Mouse (Mus musculus) limb, embryonic 10.5 days (tissue): ENCODE results near the gene Olfr960. TPM values are rescaled to one million over a fixed set of nuclear protein-coding genes. Genes with fewer than 3 reads are reported as not detected.

Experiments used
- DNase-seq: peaks from one replicate; pipeline ENCODE4 v3.0.0-alpha.2; 2017; ENCODE audit warnings: low spot score
- H3K27ac ChIP-seq: fragments of 300-500 bp; sonication (generic); 2 replicates; pipeline ENCODE4 v1.5.1; 2016; ENCODE audit warnings: mild to moderate bottlenecking
- H3K27me3 ChIP-seq: fragments of 300-500 bp; sonication (generic); 2 replicates; pipeline ENCODE4 v1.6.1; 2016; ENCODE audit warnings: low read depth, mild to moderate bottlenecking; ENCODE audit not compliant: poor library complexity, severe bottlenecking
- H3K36me3 ChIP-seq: fragments of 300-500 bp; sonication (generic); 2 replicates; pipeline ENCODE4 v1.6.1; 2016; ENCODE audit warnings: mild to moderate bottlenecking, moderate library complexity
- H3K4me1 ChIP-seq: fragments of 300-500 bp; sonication (generic); 2 replicates; pipeline ENCODE4 v1.6.1; 2016
- H3K4me3 ChIP-seq: fragments of 300-500 bp; sonication (generic); 2 replicates; pipeline ENCODE4 v1.5.1; 2016; ENCODE audit warnings: mild to moderate bottlenecking, moderate library complexity
- H3K9me3 ChIP-seq: fragments of 300-500 bp; sonication (generic); replicated peaks from 2 replicates; pipeline ENCODE4 v1.6.1; 2016; ENCODE audit warnings: mild to moderate bottlenecking
- WGBS: fragments of 180-500 bp; shearing (Covaris S2); methylation state at CpG from one replicate; pipeline ENCODE4 v1.1.7; 2016; 5-methylcytosine and 5-hydroxymethylcytosine counted together
- polyA plus RNA-seq: library from polyadenylated mRNA; unstranded; fragments of >200 nt; fragmentation: Nextera tagmentation; extraction: Ambion mirVana; gene quantifications from 2 replicates; pipeline ENCODE4 v1.2.1, GENCODE M21; 2016

The Olfr960 gene
- not detected in 2 replicates for polyA plus RNA-seq

- Histone ChIP-seq H3K4me1 (no peaks in the 10 kb centered on the region), H3K4me3 (no peak within 1 kb of the TSS), H3K27ac (no peak within 1 kb of the TSS), H3K27me3 (no peaks in the 10 kb centered on the region), H3K9me3 (no peaks in the 10 kb centered on the region), H3K36me3 (no peaks in the 10 kb centered on the region)
- DNase-seq, result no peak
- WGBS, result 78% methylated on average over 1 of the region's 1 CpGs
Measured at GRCm38 (mm10) chr9:39621073-39621472, at the start of gene Olfr960. Gene Olfr960, plus strand, starts transcription at chr9:39621373.

GRCm38 (mm10) chr9:39575469-39575868 lies 45.7 kb upstream of the Olfr960 start, which contains the start of gene Olfr959:
Gene Olfr959, minus strand, starts transcription at chr9:39575569.
- Histone ChIP-seq H3K4me3 (no peak within 1 kb of the TSS), H3K9me3 (no peaks in the 10 kb centered on the region), H3K4me1 (no peaks in the 10 kb centered on the region), H3K27ac (no peak within 1 kb of the TSS), H3K36me3 (no peaks in the 10 kb centered on the region), H3K27me3 (no peaks in the 10 kb centered on the region)
- WGBS, result 81% methylated on average over 3 of the region's 3 CpGs
- DNase-seq, result no peak

- WGBS, result 93% methylated on average over 5 of the region's 5 CpGs
Measured at GRCm38 (mm10) chr9:39577050-39577449, 44.1 kb upstream of the Olfr960 start.

GRCm38 (mm10) chr9:39602536-39603332 lies 18.4 kb upstream of the Olfr960 start:
- H3K9me3 ChIP-seq, result no peaks in the 10 kb centered on the region
- no peaks in the 10 kb centered on the region for H3K27me3 ChIP-seq
- peak overlapping the region; percentile 54 for H3K4me3 ChIP-seq
- peaks cover 16% of the 10 kb centered on the region for H3K4me1 ChIP-seq
- peak; percentile 61 for DNase-seq
- H3K27ac ChIP-seq, result no peak overlapping the region
- no peaks in the 10 kb centered on the region for H3K36me3 ChIP-seq
- under 1% methylated on average over 19 of the region's 19 CpGs for WGBS

More at GRCm38 (mm10) chr9:39577050-39577449, 44.1 kb upstream of the Olfr960 start:
- Histone ChIP-seq H3K4me1 (no peaks in the 10 kb centered on the region), H3K27ac (no peak overlapping the region), H3K9me3 (no peaks in the 10 kb centered on the region), H3K27me3 (no peaks in the 10 kb centered on the region), H3K4me3 (no peak overlapping the region), H3K36me3 (no peaks in the 10 kb centered on the region)
- no peak for DNase-seq

GRCm38 (mm10) chr9:39603333-39603845 lies 17.8 kb upstream of the Olfr960 start:
- Histone ChIP-seq H3K9me3 (no peaks in the 10 kb centered on the region), H3K27ac (no peak overlapping the region), H3K27me3 (no peaks in the 10 kb centered on the region), H3K36me3 (no peaks in the 10 kb centered on the region), H3K4me3 (peak overlapping the region; percentile 54), H3K4me1 (peaks cover 16% of the 10 kb centered on the region)
- 0% methylated on average over 9 of the region's 9 CpGs for WGBS
- DNase-seq, result peak; percentile 63

- WGBS, result under 1% methylated on average over 8 of the region's 8 CpGs
- Histone ChIP-seq H3K4me1 (peaks cover 16% of the 10 kb centered on the region), H3K9me3 (no peaks in the 10 kb centered on the region), H3K36me3 (no peaks in the 10 kb centered on the region), H3K27ac (no peak within 1 kb of the TSS), H3K4me3 (peak within 1 kb of the TSS; percentile 54), H3K27me3 (no peaks in the 10 kb centered on the region)
- peak; percentile 44 for DNase-seq
Measured at GRCm38 (mm10) chr9:39603999-39604453, 17.1 kb upstream of the Olfr960 start, which contains the start of gene AW551984. Gene AW551984, minus strand, starts transcription at chr9:39604403.

- no peak overlapping the region for H3K4me3 ChIP-seq
- DNase-seq, result no peak
- H3K36me3 ChIP-seq, result no peaks in the 10 kb centered on the region
- no peaks in the 10 kb centered on the region for H3K9me3 ChIP-seq
- no peaks in the 10 kb centered on the region for H3K27me3 ChIP-seq
- H3K27ac ChIP-seq, result no peak overlapping the region
- H3K4me1 ChIP-seq, result peaks cover 7% of the 10 kb centered on the region
Measured at GRCm38 (mm10) chr9:39608497-39608896, 12.7 kb upstream of the Olfr960 start.

GRCm38 (mm10) chr9:39610355-39610754 lies 10.8 kb upstream of the Olfr960 start, which contains the start of gene Olfr148:
Gene Olfr148, plus strand, starts transcription at chr9:39610655.
- H3K9me3 ChIP-seq, result no peaks in the 10 kb centered on the region
- WGBS, result 72% methylated on average over 3 of the region's 3 CpGs
- no peaks in the 10 kb centered on the region for H3K4me1 ChIP-seq

GRCm38 (mm10) chr9:39611953-39612352 lies 9.2 kb upstream of the Olfr960 start:
- no peaks in the 10 kb centered on the region for H3K4me1 ChIP-seq
- H3K36me3 ChIP-seq, result no peaks in the 10 kb centered on the region
- no peak for DNase-seq
- no peak overlapping the region for H3K27ac ChIP-seq
- H3K27me3 ChIP-seq, result no peaks in the 10 kb centered on the region
- no peak overlapping the region for H3K4me3 ChIP-seq
- WGBS, result 58% methylated on average over 1 of the region's 1 CpGs
- H3K9me3 ChIP-seq, result no peaks in the 10 kb centered on the region

More at GRCm38 (mm10) chr9:39610355-39610754, 10.8 kb upstream of the Olfr960 start, which contains the start of gene Olfr148:
- Histone ChIP-seq H3K4me3 (no peak within 1 kb of the TSS), H3K36me3 (no peaks in the 10 kb centered on the region), H3K27me3 (no peaks in the 10 kb centered on the region), H3K27ac (no peak within 1 kb of the TSS)
- no peak for DNase-seq

GRCm38 (mm10) chr9:39623783-39624182 lies 2.6 kb downstream of the Olfr960 start:
- Histone ChIP-seq H3K9me3 (no peaks in the 10 kb centered on the region), H3K4me1 (no peaks in the 10 kb centered on the region), H3K36me3 (no peaks in the 10 kb centered on the region), H3K27ac (no peak overlapping the region), H3K4me3 (no peak overlapping the region), H3K27me3 (no peaks in the 10 kb centered on the region)
- WGBS, result 93% methylated on average over 3 of the region's 3 CpGs
- no peak for DNase-seq

- Histone ChIP-seq H3K4me1 (no peaks in the 10 kb centered on the region), H3K27ac (no peak overlapping the region), H3K36me3 (no peaks in the 10 kb centered on the region), H3K4me3 (no peak overlapping the region), H3K9me3 (no peaks in the 10 kb centered on the region), H3K27me3 (no peaks in the 10 kb centered on the region)
- no peak for DNase-seq
- 53% methylated on average over 2 of the region's 2 CpGs for WGBS
Measured at GRCm38 (mm10) chr9:39624711-39625110, 3.5 kb downstream of the Olfr960 start.

GRCm38 (mm10) chr9:39629069-39629468 lies 7.9 kb downstream of the Olfr960 start:
- Histone ChIP-seq H3K36me3 (no peaks in the 10 kb centered on the region), H3K4me3 (no peak overlapping the region), H3K27ac (no peak overlapping the region), H3K27me3 (no peaks in the 10 kb centered on the region), H3K9me3 (no peaks in the 10 kb centered on the region), H3K4me1 (no peaks in the 10 kb centered on the region)
- DNase-seq, result no peak
- 92% methylated on average over 2 of the region's 2 CpGs for WGBS

GRCm38 (mm10) chr9:39633913-39634594 lies 12.9 kb downstream of the Olfr960 start:
- 39% methylated on average over 4 of the region's 4 CpGs for WGBS

More at GRCm38 (mm10) chr9:39633913-39634594, 12.9 kb downstream of the Olfr960 start:
- H3K27ac ChIP-seq, result no peak overlapping the region
- H3K36me3 ChIP-seq, result no peaks in the 10 kb centered on the region
- no peaks in the 10 kb centered on the region for H3K4me1 ChIP-seq
- H3K9me3 ChIP-seq, result no peaks in the 10 kb centered on the region
- no peak for DNase-seq
- no peaks in the 10 kb centered on the region for H3K27me3 ChIP-seq
- H3K4me3 ChIP-seq, result no peak overlapping the region
